Mouse (Mus musculus) limb, embryonic 11.5 days (tissue): ENCODE measurements around the gene Hsh2d. TPM values are rescaled to one million over a fixed set of nuclear protein-coding genes. Genes with fewer than 3 reads are reported as not detected.

Experiments
- ATAC-seq: fragments of 200-750 bp; cut with Nextera tagmentation; 2 replicates; pipeline ENCODE4 v1.8.0; 2017; ENCODE audit warnings: low read depth; ENCODE audit not compliant: insufficient number of reproducible peaks, low FRiP score, low TSS enrichment
- DNase-seq: peaks from one replicate; pipeline ENCODE4 v3.0.0-alpha.2; 2015; ENCODE audit warnings: low spot score
- H3K27ac ChIP-seq: fragments of 300-500 bp; sonication (generic); replicated peaks from 2 replicates; pipeline ENCODE4 v1.5.1; 2014; ENCODE audit warnings: low read depth, mild to moderate bottlenecking, low read length
- H3K27me3 ChIP-seq: fragments of 300-500 bp; sonication (generic); 2 replicates; pipeline ENCODE4 v1.6.1; 2014; ENCODE audit warnings: mild to moderate bottlenecking, low read length, mixed read lengths; ENCODE audit not compliant: control insufficient read depth, insufficient read depth
- H3K36me3 ChIP-seq: fragments of 300-500 bp; sonication (generic); 2 replicates; pipeline ENCODE4 v1.6.1; 2014; ENCODE audit warnings: mild to moderate bottlenecking, low read length, moderate library complexity, mixed read lengths; ENCODE audit not compliant: control insufficient read depth, insufficient read depth
- H3K4me1 ChIP-seq: fragments of 300-500 bp; sonication (generic); 2 replicates; pipeline ENCODE4 v1.6.1; 2014; ENCODE audit warnings: low read length, mixed read lengths; ENCODE audit not compliant: control insufficient read depth, insufficient read depth
- H3K4me2 ChIP-seq: fragments of 300-500 bp; sonication (generic); 2 replicates; pipeline ENCODE4 v1.6.1; 2014; ENCODE audit warnings: low read depth, mild to moderate bottlenecking, moderate library complexity; ENCODE audit not compliant: severe bottlenecking
- H3K4me3 ChIP-seq: fragments of 300-500 bp; sonication (generic); 2 replicates; pipeline ENCODE4 v1.5.1; 2014; ENCODE audit warnings: low read depth, low read length
- H3K9ac ChIP-seq: fragments of 300-500 bp; sonication (generic); 2 replicates; pipeline ENCODE4 v1.6.1; 2014; ENCODE audit warnings: mild to moderate bottlenecking, low read length
- H3K9me3 ChIP-seq: fragments of 300-500 bp; sonication (generic); 2 replicates; pipeline ENCODE4 v1.6.1; 2016; ENCODE audit warnings: low read length; ENCODE audit not compliant: control insufficient read depth
- WGBS: fragments of 180-500 bp; shearing (Covaris S2); extraction: QIAGEN DNeasy Blood & Tissue Kit; methylation state at CpG from one replicate; pipeline ENCODE4 v1.1.7; 2014; 5-methylcytosine and 5-hydroxymethylcytosine counted together
- polyA plus RNA-seq: library from polyadenylated mRNA; unstranded; fragments of >200 nt; fragmentation: Nextera tagmentation; extraction: Ambion mirVana; gene quantifications from 2 replicates; pipeline ENCODE4 v1.2.1, GENCODE M21; 2014

Gene Hsh2d
- polyA plus RNA-seq, 1 experiment from 2014 or later = not detected

DNA sequence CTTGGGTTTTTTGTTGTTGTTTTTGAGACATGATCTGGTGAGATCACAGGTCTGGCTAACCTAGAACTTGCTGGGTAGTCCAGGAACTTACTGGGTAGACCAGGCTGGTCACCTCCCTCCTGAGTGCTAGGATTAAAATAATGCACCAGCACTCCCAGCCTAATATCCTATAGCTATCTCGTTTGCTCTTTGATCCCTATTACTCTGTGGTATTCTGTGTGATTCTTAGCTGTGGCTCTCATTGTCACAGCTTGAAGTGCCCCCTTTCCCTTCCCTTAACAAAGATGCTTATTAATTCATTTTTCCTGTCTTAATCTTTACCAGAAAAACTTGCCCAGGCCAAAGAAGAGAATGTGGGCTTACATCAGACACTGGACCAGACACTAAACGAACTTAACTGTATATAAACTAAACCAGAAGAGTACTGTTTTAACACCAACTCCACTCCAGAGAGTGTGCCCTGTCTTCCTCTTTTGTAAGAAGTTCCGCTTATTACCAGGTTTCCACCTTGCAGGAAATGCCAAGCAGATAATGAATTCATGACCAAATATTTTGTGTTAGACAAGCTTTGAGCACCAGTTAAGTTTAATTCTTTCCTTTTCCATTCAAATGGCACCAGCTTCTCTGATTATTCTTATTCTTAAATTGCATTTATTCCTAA lies 37.9 kb upstream of the Hsh2d start:
- no peak overlapping the region for H3K4me2 ChIP-seq
- no peak for DNase-seq
- H3K27ac ChIP-seq = no peak overlapping the region
- H3K9ac ChIP-seq = no peak overlapping the region
- 90% methylated on average over 3 of the region's 3 CpGs for WGBS
- no peaks in the 10 kb centered on the region for H3K27me3 ChIP-seq
- H3K36me3 ChIP-seq = peaks cover 22% of the 10 kb centered on the region
- H3K4me1 ChIP-seq = no peaks in the 10 kb centered on the region
- no peaks in the 10 kb centered on the region for H3K9me3 ChIP-seq
- no peak for ATAC-seq
- no peak overlapping the region for H3K4me3 ChIP-seq

DNA sequence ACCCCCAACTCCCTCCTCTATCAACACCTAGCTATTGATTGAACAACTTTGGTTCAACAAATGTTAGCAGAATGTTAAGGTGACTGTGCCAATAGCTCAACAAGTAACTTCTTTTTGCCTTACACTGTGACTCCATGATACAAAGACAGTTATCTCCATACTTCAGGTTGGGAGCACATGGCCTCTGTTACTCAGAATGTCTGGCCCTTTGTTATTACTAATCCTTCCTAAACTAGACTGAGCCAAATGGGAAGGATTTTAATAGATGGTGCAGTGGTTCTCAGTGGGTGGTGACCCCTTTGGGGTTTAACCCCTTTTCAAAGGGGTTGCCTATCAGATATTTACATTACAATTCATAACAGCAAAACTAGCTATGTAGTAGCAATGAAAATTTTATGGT lies 36.1 kb upstream of the Hsh2d start:
- Histone ChIP-seq H3K36me3 (peaks cover 15% of the 10 kb centered on the region; the same call in 1 of the 2 replicates), H3K27ac (no peak overlapping the region), H3K27me3 (no peaks in the 10 kb centered on the region), H3K9me3 (no peaks in the 10 kb centered on the region), H3K4me1 (no peaks in the 10 kb centered on the region), H3K9ac (no peak overlapping the region), H3K4me2 (no peak overlapping the region), H3K4me3 (no peak overlapping the region)
- ATAC-seq (no peak), DNase-seq (no peak)

DNA sequence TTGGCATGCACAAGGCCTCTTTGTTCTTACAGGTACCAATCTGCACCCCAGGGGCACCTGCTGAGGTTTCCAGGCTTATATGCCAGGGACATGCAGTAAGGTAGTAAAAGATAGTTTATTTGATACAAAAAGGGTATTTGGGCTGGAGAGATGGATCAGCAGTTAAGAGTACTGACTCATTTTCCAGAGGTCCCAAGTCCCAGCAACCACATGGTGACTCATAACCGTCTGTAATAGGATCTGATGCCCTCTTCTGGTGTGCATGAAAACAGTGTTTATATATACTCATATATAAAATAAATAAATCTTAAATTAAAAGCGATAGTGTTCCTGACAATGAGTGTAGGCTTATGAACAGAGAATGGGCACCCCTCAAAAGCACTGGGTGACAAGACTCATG lies 31.3 kb upstream of the Hsh2d start:
- Histone ChIP-seq H3K9ac (no peak overlapping the region), H3K4me3 (no peak overlapping the region), H3K9me3 (no peaks in the 10 kb centered on the region), H3K27ac (no peak overlapping the region), H3K4me1 (peaks cover 8% of the 10 kb centered on the region), H3K36me3 (no peaks in the 10 kb centered on the region), H3K4me2 (no peak overlapping the region), H3K27me3 (no peaks in the 10 kb centered on the region)
- ATAC-seq = no peak
- WGBS = 87% methylated on average over 2 of the region's 2 CpGs
- no peak for DNase-seq

DNA sequence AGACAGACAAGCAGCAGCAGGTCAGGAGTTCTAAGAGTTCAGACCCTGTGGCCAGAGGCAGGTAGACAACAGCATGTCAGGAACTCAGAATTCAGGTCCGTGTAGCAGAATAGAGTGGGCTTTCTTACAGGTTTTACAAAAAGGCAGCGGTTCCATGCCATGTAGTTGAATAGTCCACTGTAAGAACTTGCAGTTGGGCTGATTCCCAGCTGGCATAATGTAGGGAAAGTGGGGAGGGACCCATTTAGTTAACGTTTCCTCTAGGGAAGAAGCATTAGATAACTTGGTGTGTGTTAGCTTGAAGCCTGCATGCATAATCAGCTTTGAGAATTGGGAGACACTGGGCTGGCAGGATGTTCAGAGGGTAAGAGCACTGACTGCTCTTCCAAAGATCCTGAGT lies 30.7 kb upstream of the Hsh2d start:
- DNase-seq (no peak), ATAC-seq (no peak)
- H3K9me3 ChIP-seq = no peaks in the 10 kb centered on the region
- H3K9ac ChIP-seq = no peak overlapping the region
- H3K4me3 ChIP-seq = no peak overlapping the region
- H3K36me3 ChIP-seq = no peaks in the 10 kb centered on the region
- no peak overlapping the region for H3K4me2 ChIP-seq
- H3K4me1 ChIP-seq = peaks cover 8% of the 10 kb centered on the region
- no peak overlapping the region for H3K27ac ChIP-seq
- H3K27me3 ChIP-seq = no peaks in the 10 kb centered on the region
- WGBS = 87% methylated on average over 3 of the region's 3 CpGs

DNA sequence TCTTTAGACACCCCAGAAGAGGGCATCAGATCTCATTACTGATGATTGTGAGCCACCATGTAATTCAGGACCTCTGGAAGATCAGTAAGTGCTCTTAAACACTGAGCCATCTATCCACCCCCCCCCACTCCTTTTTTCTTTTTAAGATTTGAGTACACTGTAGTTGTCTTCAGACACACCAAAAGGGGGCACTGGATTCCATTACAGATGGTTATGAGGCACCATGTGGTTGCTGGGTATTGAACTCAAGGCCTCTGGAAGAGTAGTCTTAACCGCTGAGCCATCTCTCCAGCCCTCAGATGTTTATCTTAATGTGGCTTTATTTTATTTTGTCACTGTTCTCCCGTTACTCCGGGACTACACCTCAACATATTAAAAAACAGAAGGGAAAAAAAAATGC lies 29.4 kb upstream of the Hsh2d start:
- 74% methylated on average over 3 of the region's 3 CpGs for WGBS
- H3K27me3 ChIP-seq = no peaks in the 10 kb centered on the region
- peak overlapping the region; percentile 42; the same call in 1 of the 2 replicates for H3K4me2 ChIP-seq
- no peaks in the 10 kb centered on the region for H3K9me3 ChIP-seq
- H3K4me3 ChIP-seq = peak overlapping the region; percentile 26
- DNase-seq (no peak), ATAC-seq (no peak)
- H3K36me3 ChIP-seq = peaks cover 3% of the 10 kb centered on the region; the same call in 1 of the 2 replicates
- H3K27ac ChIP-seq = no peak overlapping the region
- H3K9ac ChIP-seq = no peak overlapping the region
- H3K4me1 ChIP-seq = peaks cover 8% of the 10 kb centered on the region

DNA sequence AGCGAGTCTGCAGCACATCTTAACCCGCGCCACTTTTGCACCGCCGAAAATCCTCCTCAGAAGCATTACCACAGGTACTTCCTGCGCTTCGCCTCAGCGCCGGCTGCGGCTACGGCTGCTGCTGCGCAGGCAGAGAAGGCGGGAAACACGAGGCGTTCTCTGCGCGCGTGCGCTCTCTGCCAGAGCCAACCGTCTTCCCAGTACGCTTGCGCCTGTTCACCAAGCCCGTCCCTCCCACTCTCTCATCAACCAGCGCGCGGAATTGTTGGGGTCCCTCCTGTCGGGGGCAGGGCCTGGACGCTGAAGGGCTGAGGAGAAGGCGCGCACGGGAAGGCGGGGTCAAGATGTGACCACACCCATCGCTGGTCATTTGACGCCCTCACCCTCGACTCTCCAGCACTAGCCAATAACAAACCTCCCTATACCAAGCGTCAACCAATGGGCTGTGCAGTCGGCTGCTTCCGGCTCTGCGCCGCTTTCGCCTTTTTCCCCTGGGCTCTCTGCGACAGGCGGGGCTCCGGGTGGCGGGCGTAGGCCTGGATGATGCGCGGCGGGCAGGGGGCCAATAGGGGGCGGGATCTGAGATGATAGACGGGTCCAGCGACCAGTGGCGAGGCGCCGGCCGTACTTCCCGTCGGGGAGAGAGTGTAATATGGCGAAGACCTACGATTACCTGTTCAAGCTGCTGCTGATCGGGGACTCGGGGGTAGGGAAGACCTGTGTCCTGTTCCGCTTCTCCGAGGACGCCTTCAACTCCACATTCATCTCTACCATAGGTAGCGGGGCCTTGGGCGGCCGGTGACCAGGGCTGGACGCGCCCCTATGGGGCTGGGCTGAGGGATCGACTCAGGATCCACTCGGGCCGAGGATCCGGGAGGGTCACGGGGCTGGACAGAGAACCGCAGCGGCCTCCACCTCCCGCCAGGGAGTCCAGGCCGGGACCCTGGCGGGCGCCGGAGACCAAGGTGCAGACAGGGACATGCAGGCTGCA lies 28.4 kb upstream of the Hsh2d start, which contains the start of gene Rab8a:
TSS of gene Rab8a (plus strand) at position 494 of the 991 bp plus-strand sequence.
- Histone ChIP-seq H3K4me2 (peak within 1 kb of the TSS; percentile 77), H3K9me3 (no peaks in the 10 kb centered on the region), H3K4me3 (peak within 1 kb of the TSS; percentile 94), H3K27me3 (no peaks in the 10 kb centered on the region), H3K4me1 (peaks cover 8% of the 10 kb centered on the region), H3K9ac (peak within 1 kb of the TSS; percentile 91), H3K36me3 (peaks cover 3% of the 10 kb centered on the region; the same call in 1 of the 2 replicates), H3K27ac (peak within 1 kb of the TSS; percentile 77)
- under 1% methylated on average over 82 of the region's 82 CpGs for WGBS
- DNase-seq = peak; percentile 99
- ATAC-seq = peak; percentile 99

DNA sequence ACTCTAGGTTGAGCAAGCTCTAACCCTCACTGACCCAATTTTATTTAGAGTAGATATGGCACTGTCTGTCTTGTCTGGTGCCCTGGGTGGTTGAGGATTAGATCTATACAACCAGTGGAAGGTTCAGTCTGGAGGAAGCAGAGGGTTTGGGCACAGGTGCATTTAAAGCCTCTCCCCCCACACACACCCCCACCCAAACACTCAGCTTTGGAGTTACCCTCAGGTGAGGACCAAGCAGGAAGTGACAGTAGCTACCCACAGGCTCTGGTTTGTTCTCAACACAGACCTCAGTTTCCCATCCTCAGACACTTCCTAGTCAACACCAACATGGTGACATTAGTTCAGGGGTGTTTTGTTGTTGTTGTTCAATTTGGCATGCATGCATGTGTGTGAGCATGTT lies 26.6 kb upstream of the Hsh2d start:
- Histone ChIP-seq H3K9me3 (no peaks in the 10 kb centered on the region), H3K27ac (no peak overlapping the region), H3K9ac (no peak overlapping the region), H3K4me2 (peak overlapping the region; percentile 77; the same call in 1 of the 2 replicates), H3K4me3 (no peak overlapping the region), H3K36me3 (peaks cover 3% of the 10 kb centered on the region; the same call in 1 of the 2 replicates), H3K27me3 (no peaks in the 10 kb centered on the region), H3K4me1 (peaks cover 8% of the 10 kb centered on the region)
- ATAC-seq (no peak), DNase-seq (no peak)

DNA sequence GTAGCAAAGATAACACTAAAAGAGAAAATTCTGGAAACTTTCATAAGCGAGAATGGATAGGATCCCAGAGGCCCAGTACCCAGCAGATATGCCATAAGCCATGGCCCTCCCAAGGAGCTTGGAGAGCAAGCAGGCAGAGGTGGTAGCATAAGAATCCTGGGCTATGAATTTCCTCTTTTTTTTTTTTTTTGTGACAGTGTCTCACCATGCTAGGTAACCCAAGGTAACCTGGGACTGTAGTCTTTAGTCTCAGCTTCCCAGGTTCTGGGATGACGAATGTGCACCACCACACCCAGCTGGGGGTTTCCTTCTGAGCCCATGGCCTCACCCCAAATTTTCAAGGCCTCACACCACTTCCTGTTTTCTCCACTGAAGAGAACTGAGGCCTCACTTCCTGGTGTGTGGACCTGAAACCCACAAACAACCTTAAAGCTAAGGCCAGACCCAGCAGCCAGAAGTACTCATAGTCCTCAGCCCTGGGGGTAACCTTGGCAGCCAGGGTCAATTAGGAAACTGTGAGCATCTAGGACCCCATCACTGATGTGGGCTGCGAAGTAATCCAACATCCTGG lies 20.3 kb upstream of the Hsh2d start:
- Histone ChIP-seq H3K9me3 (no peaks in the 10 kb centered on the region), H3K4me2 (no peak overlapping the region), H3K4me3 (no peak overlapping the region), H3K27ac (no peak overlapping the region), H3K27me3 (no peaks in the 10 kb centered on the region), H3K4me1 (no peaks in the 10 kb centered on the region), H3K36me3 (peaks cover 29% of the 10 kb centered on the region), H3K9ac (no peak overlapping the region)
- DNase-seq = no peak
- ATAC-seq = no peak
- 94% methylated on average over 3 of the region's 3 CpGs for WGBS
